Mouse (Mus musculus) limb, embryonic 14.5 days (tissue): ENCODE measurements around the gene Samd11. TPM values are rescaled to one million over a fixed set of nuclear protein-coding genes. Genes with fewer than 3 reads are reported as not detected.
A peak's percentile ranks its signal among the peaks of the same experiment; 100 is the strongest.

Experiments used
- ATAC-seq: fragments of 200-750 bp; cut with Nextera tagmentation; 2 replicates; pipeline ENCODE4 v1.8.0; 2017; ENCODE audit warnings: low read depth, moderate number of reproducible peaks, moderate TSS enrichment; ENCODE audit not compliant: low FRiP score
- DNase-seq: peaks from one replicate; pipeline ENCODE4 v3.0.0-alpha.2; 2015; ENCODE audit warnings: low spot score
- H3K27ac ChIP-seq: fragments of 300-500 bp; sonication (generic); replicated peaks from 2 replicates; pipeline ENCODE4 v1.5.1; 2014; ENCODE audit warnings: low read depth, mild to moderate bottlenecking, low read length, moderate library complexity, mixed read lengths
- H3K27me3 ChIP-seq: fragments of 300-500 bp; sonication (generic); 2 replicates; pipeline ENCODE4 v1.6.1; 2014; ENCODE audit warnings: low read length, mixed read lengths; ENCODE audit not compliant: control insufficient read depth, insufficient read depth
- H3K36me3 ChIP-seq: fragments of 300-500 bp; sonication (generic); 2 replicates; pipeline ENCODE4 v1.6.1; 2014; ENCODE audit warnings: mild to moderate bottlenecking, low read length, moderate library complexity, mixed read lengths; ENCODE audit not compliant: control insufficient read depth, insufficient read depth
- H3K4me1 ChIP-seq: fragments of 300-500 bp; sonication (generic); 2 replicates; pipeline ENCODE4 v1.6.1; 2014; ENCODE audit warnings: antibody characterized with exemption, low read length, mixed read lengths; ENCODE audit not compliant: control insufficient read depth, insufficient read depth
- H3K4me2 ChIP-seq: fragments of 300-500 bp; sonication (generic); replicated peaks from 2 replicates; pipeline ENCODE4 v1.6.1; 2014; ENCODE audit warnings: low read depth, mild to moderate bottlenecking, low read length, moderate library complexity; ENCODE audit not compliant: severe bottlenecking
- H3K4me3 ChIP-seq: fragments of 300-500 bp; sonication (generic); replicated peaks from 2 replicates; pipeline ENCODE4 v1.5.1; 2014; ENCODE audit warnings: low read length
- H3K9ac ChIP-seq: fragments of 300-500 bp; sonication (generic); 2 replicates; pipeline ENCODE4 v1.6.1; 2014; ENCODE audit warnings: mild to moderate bottlenecking, low read depth, low read length, moderate library complexity; ENCODE audit not compliant: severe bottlenecking
- H3K9me3 ChIP-seq: fragments of 300-500 bp; sonication (generic); 2 replicates; pipeline ENCODE4 v1.6.1; 2016; ENCODE audit warnings: low read length; ENCODE audit not compliant: control insufficient read depth
- POLR2A ChIP-seq: fragments of 200-500 bp; IDR thresholded peaks from 2 replicates; pipeline ENCODE4 v1.8.0; 2012; ENCODE audit warnings: inconsistent platforms, mild to moderate bottlenecking, moderate library complexity, borderline replicate concordance; ENCODE audit not compliant: insufficient read depth, insufficient read length; ENCODE audit errors: extremely low read depth
- WGBS: fragments of 180-500 bp; shearing (Covaris S2); extraction: QIAGEN DNeasy Blood & Tissue Kit; methylation state at CpG from one replicate; pipeline ENCODE4 v1.1.7; 2014; 5-methylcytosine and 5-hydroxymethylcytosine counted together
- polyA plus RNA-seq, 2 experiments: library from polyadenylated mRNA; depleted of rRNA in 1 of 2; stranded (reverse) in 1 of 2; unstranded in 1 of 2; fragments of >200 nt; fragmentation: Nextera tagmentation in 1 of 2; extraction: Ambion mirVana in 1 of 2; gene quantifications; 2 replicates each; pipeline versions ENCODE4 v1.2.1 to v1.2.3; 2012 to 2014

Gene Samd11
- polyA plus RNA-seq, 2 experiments, result 0.12 to 0.78 TPM

DNA sequence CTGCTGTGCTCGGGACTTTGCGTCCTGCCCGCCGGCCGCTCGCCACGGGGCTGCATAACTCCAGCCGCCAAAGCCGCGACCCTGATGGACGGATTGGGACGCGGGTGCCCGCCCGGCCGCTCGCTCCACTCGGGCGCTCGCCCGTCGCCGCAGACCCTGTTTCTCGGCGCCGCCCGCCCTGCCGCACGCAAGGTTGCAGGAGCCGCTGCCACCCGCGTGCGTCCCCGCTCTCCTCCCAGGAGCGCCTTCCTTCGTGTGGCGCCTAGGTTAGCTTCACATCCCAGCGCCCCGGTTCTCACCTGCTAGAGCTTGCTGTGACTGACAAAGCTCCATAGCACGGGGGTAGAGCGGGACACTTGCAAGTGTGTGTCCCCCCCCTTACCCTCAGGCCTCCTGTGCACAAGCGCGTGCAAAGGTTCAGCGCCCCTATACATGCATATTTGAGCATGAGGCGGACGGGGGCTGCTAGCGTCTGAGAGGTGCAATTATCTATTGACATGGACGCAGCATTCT lies 20.7 kb downstream of the Samd11 start, which contains the start of gene Plekhn1:
Plekhn1 (minus strand) TSS at position 157 of the 513 bp plus-strand sequence.
- H3K27me3 ChIP-seq, result no peaks in the 10 kb centered on the region
- peaks cover 60% of the 10 kb centered on the region for H3K36me3 ChIP-seq
- H3K9me3 ChIP-seq, result no peaks in the 10 kb centered on the region
- peak within 1 kb of the TSS; percentile 72 for H3K9ac ChIP-seq
- DNase-seq, result peak; percentile 49
- no peak for TF ChIP-seq POLR2A
- peaks cover 11% of the 10 kb centered on the region for H3K4me1 ChIP-seq
- H3K4me3 ChIP-seq, result peak within 1 kb of the TSS; percentile 86
- peak; percentile 44; the same call in 1 of the 2 replicates for ATAC-seq
- peak within 1 kb of the TSS; percentile 88 for H3K4me2 ChIP-seq
- peak within 1 kb of the TSS; percentile 58 for H3K27ac ChIP-seq
- under 1% methylated on average over 32 of the region's 48 CpGs for WGBS

- Histone ChIP-seq H3K27me3 (no peaks in the 10 kb centered on the region), H3K4me3 (peak overlapping the region; percentile 86), H3K4me2 (peak overlapping the region; percentile 88), H3K9ac (peak overlapping the region; percentile 72), H3K36me3 (peaks cover 60% of the 10 kb centered on the region), H3K27ac (no peak overlapping the region), H3K9me3 (no peaks in the 10 kb centered on the region), H3K4me1 (peaks cover 11% of the 10 kb centered on the region)
- ATAC-seq (no peak), DNase-seq (no peak)
- TF ChIP-seq POLR2A, result no peak
- 1% methylated on average over 17 of the region's 17 CpGs for WGBS
These were observed 21.4 kb downstream of the Samd11 start for GRCm38 (mm10) chr4:156234021-156234501.

DNA sequence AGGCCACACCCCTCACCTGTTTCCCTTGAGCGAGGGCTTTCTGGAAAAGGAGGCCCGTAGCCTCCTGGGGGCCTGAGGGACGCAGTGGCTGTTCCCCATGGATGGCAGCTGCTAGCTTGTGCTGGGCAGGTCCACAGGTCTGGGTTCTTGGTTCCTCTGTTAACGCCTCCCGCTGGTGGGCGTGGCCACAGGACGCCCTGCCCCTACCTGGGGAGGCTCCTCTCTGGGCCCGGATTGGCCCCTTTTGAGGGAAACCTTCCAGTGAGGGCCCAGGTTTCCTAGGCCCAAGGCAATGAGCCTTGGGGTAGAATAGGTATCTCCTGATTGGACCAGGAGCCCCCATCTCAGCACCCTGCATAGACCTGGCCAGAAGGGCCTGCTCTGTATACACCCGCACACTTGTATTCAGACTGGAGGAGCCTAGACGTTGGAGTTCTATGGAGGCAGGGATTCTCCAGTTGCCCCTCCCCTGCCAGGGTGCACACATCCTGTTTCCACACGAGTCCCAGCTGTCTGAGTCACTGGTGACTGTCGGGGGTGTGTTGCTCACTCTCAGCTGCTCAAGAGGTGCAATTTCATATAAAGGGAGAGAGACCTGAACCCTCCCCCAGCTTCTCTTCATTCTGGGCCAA lies 26.9 kb downstream of the Samd11 start:
- Histone ChIP-seq H3K4me3 (no peak overlapping the region), H3K27ac (no peak overlapping the region), H3K4me2 (no peak overlapping the region), H3K27me3 (no peaks in the 10 kb centered on the region), H3K9ac (no peak overlapping the region), H3K4me1 (peaks cover 8% of the 10 kb centered on the region; the same call in 1 of the 2 replicates), H3K9me3 (no peaks in the 10 kb centered on the region), H3K36me3 (peaks cover 43% of the 10 kb centered on the region)
- 0 out of 2 replicates have a peak, but pooled peaks have one; percentile 17 for ATAC-seq
- WGBS, result 21% methylated on average over 10 of the region's 12 CpGs
- TF ChIP-seq POLR2A, result no peak
- no peak for DNase-seq

- no peak for TF ChIP-seq POLR2A
- DNase-seq (no peak), ATAC-seq (peak; percentile 23; the same call in 1 of the 2 replicates)
- H3K4me2 ChIP-seq, result no peak overlapping the region; the same call in 1 of the 2 replicates
- 34% methylated on average over 18 of the region's 18 CpGs for WGBS
- 0 out of 2 replicates have a peak, but pooled peaks cover 5% of the 10 kb centered on the region for H3K4me1 ChIP-seq
- 0 out of 2 replicates have a peak overlapping the region, but pooled peaks have one; percentile 12 for H3K9ac ChIP-seq
- no peak overlapping the region for H3K27ac ChIP-seq
- peaks cover 40% of the 10 kb centered on the region for H3K36me3 ChIP-seq
- H3K4me3 ChIP-seq, result no peak overlapping the region
- no peaks in the 10 kb centered on the region for H3K9me3 ChIP-seq
- H3K27me3 ChIP-seq, result no peaks in the 10 kb centered on the region
These were observed 27.6 kb downstream of the Samd11 start for GRCm38 (mm10) chr4:156227752-156228392.

DNA sequence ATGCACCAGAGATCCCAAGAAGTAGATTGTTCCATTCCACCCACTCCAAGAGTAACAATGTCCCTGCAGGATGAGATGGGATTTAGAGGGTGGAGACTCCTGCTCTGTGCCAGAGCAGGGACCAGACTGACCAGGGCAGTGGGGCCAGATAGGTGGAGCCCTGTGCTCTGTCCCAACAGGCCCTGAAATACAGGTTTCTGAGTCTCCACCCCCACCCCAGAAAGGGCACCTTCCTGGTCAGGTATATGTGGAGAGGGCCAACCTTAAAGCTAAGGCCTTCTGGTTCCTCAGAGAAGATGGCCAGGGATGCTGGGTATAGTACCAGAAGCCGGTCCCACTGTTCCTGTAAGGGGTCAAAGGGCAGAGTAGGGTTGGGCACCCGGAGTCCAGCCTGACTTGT lies 31.2 kb downstream of the Samd11 start:
- Histone ChIP-seq H3K9me3 (no peaks in the 10 kb centered on the region), H3K27ac (no peak overlapping the region), H3K27me3 (no peaks in the 10 kb centered on the region), H3K4me3 (no peak overlapping the region), H3K9ac (no peak overlapping the region), H3K4me1 (0 out of 2 replicates have a peak, but pooled peaks cover 5% of the 10 kb centered on the region), H3K36me3 (peaks cover 10% of the 10 kb centered on the region), H3K4me2 (no peak overlapping the region)
- 79% methylated on average over 2 of the region's 2 CpGs for WGBS
- DNase-seq (no peak), ATAC-seq (no peak)
- TF ChIP-seq POLR2A, result no peak
